Mouse (Mus musculus): ENCODE data around the gene Ncor1.

GRCm38 (mm10) chr11:62266466-62267214 is 191.7 kb downstream of the Ncor1 start:
- TF ChIP-seq CTCF (IDR thresholded peaks at IDR 0.05; ENCODE audit: low read depth, low read length) (no peak), POLR2A (IDR thresholded peaks at IDR 0.05; ENCODE audit: borderline replicate concordance, low read depth, low read length) (no peak)
